Mouse (Mus musculus): ENCODE results near the gene Hexa. TPM values are rescaled to one million over a fixed set of nuclear protein-coding genes. Genes with fewer than 3 reads are reported as not detected.

Hexa gene
- polyA plus RNA-seq (2015; fragmentation: Nextera tagmentation; extraction: Ambion mirVana) = 108 and 120 TPM in 2 replicates

DNA sequence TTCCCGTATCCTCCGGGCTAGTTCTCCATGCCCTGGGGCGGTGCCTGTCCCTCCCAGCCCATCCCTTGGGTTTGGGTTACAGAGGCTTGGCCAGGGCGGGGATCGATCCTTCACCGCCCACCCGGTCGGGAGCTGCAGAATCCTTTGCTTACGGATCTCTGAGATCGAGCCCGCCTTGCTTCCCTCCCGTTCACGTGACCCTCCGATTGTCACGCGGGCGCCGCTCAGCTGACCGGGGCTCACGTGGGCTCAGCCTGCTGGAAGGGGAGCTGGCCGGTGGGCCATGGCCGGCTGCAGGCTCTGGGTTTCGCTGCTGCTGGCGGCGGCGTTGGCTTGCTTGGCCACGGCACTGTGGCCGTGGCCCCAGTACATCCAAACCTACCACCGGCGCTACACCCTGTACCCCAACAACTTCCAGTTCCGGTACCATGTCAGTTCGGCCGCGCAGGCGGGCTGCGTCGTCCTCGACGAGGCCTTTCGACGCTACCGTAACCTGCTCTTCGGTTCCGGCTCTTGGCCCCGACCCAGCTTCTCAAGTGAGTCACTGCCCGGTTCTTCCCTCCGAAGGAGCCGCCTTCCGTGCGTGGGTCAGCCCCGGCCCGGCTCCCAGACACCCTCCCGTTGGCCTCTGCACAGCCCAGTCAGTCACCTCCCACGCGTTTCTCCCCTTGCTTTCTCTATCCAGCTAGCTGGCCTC lies at the start of gene Hexa, which contains the start of gene Tmem202:
TSS of gene Hexa (plus strand) at position 100 of the 697 bp plus-strand sequence.
TSS of gene Tmem202 (minus strand) at position 407 of the 697 bp plus-strand sequence.
- peak within 1 kb of the TSS; percentile 56 for H3K4me3 ChIP-seq (replicated peaks)
- H3K4me2 ChIP-seq (replicated peaks) = peak within 1 kb of the TSS; percentile 86
- no peaks in the 10 kb centered on the region for H3K27me3 ChIP-seq (replicated peaks)
- H3K9ac ChIP-seq = peak within 1 kb of the TSS; percentile 50
- peak; percentile 88 for ATAC-seq
- 2% methylated on average over 55 of the region's 55 CpGs for WGBS
- H3K36me3 ChIP-seq = no peaks in the 10 kb centered on the region
- H3K4me1 ChIP-seq (replicated peaks) = peaks cover 10% of the 10 kb centered on the region
- no peaks in the 10 kb centered on the region for H3K9me3 ChIP-seq
- peak within 1 kb of the TSS; percentile 4; the same call in 1 of the 2 replicates for H3K27ac ChIP-seq

DNA sequence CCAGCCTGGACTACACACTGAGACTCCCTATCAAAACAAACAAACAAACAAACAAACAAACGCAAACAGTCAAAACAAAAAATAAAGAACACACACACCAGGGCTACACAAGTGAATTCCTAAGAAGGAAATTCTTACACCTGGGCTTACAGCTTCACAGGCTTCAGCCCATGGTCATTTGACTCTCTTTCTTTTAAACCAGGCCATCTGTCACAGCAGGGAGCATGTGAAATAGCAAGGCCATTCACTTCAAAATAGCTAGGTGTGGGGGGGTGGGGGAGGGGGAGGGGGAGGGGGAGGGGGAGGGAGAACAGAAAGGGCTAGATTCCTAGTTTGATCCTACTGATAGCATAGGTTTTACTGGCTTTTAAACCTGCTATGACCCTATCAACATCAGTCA lies 31.2 kb upstream of the Hexa start:
- Histone ChIP-seq H3K27me3 (replicated peaks) (no peaks in the 10 kb centered on the region), H3K27ac (no peak overlapping the region), H3K36me3 (no peaks in the 10 kb centered on the region), H3K4me2 (replicated peaks) (no peak overlapping the region), H3K9ac (no peak overlapping the region), H3K4me3 (replicated peaks) (no peak overlapping the region), H3K9me3 (no peaks in the 10 kb centered on the region), H3K4me1 (replicated peaks) (no peaks in the 10 kb centered on the region)
- ATAC-seq = no peak
- WGBS = 49% methylated on average over 1 of the region's 1 CpGs

- no peak overlapping the region for H3K4me2 ChIP-seq (replicated peaks)
Measured at GRCm38 (mm10) chr9:59512381-59512780, 27.0 kb upstream of the Hexa start.

DNA sequence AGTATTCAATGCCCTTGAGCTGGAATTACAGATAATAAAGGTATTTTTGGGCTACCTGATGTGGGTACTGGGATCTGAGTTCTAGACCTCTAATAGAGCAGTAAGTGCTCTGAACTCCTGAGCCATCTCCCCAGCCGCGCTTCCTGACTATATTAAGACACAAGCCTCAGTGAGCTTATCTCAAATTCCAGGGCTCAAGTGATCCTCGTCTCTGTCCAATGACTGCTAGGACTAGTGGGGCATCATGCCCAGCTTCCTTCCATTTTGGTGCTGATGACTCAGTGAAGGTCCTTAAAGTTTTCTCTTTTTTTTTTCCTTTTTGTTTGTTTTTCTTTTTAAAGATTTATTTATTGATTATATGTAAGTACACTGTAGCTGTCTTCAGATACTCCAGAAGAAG lies 24.3 kb upstream of the Hexa start:
- H3K27ac ChIP-seq = no peak overlapping the region
- no peaks in the 10 kb centered on the region for H3K9me3 ChIP-seq
- no peaks in the 10 kb centered on the region for H3K4me1 ChIP-seq (replicated peaks)
- ATAC-seq = no peak
- WGBS = 61% methylated on average over 3 of the region's 3 CpGs
- no peak overlapping the region for H3K4me2 ChIP-seq (replicated peaks)
- no peak overlapping the region for H3K4me3 ChIP-seq (replicated peaks)
- H3K36me3 ChIP-seq = no peaks in the 10 kb centered on the region
- H3K9ac ChIP-seq = no peak overlapping the region
- H3K27me3 ChIP-seq (replicated peaks) = no peaks in the 10 kb centered on the region

More at GRCm38 (mm10) chr9:59512381-59512780, 27.0 kb upstream of the Hexa start:
- Histone ChIP-seq H3K9me3 (no peaks in the 10 kb centered on the region), H3K27me3 (replicated peaks) (no peaks in the 10 kb centered on the region), H3K36me3 (no peaks in the 10 kb centered on the region), H3K4me1 (replicated peaks) (no peaks in the 10 kb centered on the region), H3K27ac (no peak overlapping the region), H3K4me3 (replicated peaks) (no peak overlapping the region), H3K9ac (no peak overlapping the region)
- WGBS = 37% methylated on average over 4 of the region's 4 CpGs
- no peak for ATAC-seq

- no peak for ATAC-seq
- no peak overlapping the region for H3K4me2 ChIP-seq (replicated peaks)
- no peaks in the 10 kb centered on the region for H3K4me1 ChIP-seq (replicated peaks)
- H3K4me3 ChIP-seq (replicated peaks) = no peak overlapping the region
- H3K27me3 ChIP-seq (replicated peaks) = no peaks in the 10 kb centered on the region
- 49% methylated on average over 7 of the region's 7 CpGs for WGBS
- H3K9me3 ChIP-seq = no peaks in the 10 kb centered on the region
- no peak overlapping the region for H3K27ac ChIP-seq
- H3K9ac ChIP-seq = no peak overlapping the region
- no peaks in the 10 kb centered on the region for H3K36me3 ChIP-seq
Measured at GRCm38 (mm10) chr9:59517127-59517526, 22.2 kb upstream of the Hexa start.

- no peaks in the 10 kb centered on the region for H3K36me3 ChIP-seq
- no peaks in the 10 kb centered on the region for H3K27me3 ChIP-seq (replicated peaks)
- no peak overlapping the region for H3K9ac ChIP-seq
- no peak overlapping the region for H3K4me3 ChIP-seq (replicated peaks)
- ATAC-seq = no peak
- no peak overlapping the region for H3K27ac ChIP-seq
- WGBS = 64% methylated on average over 5 of the region's 5 CpGs
- H3K9me3 ChIP-seq = no peaks in the 10 kb centered on the region
- H3K4me2 ChIP-seq (replicated peaks) = no peak overlapping the region
- no peaks in the 10 kb centered on the region for H3K4me1 ChIP-seq (replicated peaks)
Measured at GRCm38 (mm10) chr9:59518976-59519375, 20.4 kb upstream of the Hexa start.

DNA sequence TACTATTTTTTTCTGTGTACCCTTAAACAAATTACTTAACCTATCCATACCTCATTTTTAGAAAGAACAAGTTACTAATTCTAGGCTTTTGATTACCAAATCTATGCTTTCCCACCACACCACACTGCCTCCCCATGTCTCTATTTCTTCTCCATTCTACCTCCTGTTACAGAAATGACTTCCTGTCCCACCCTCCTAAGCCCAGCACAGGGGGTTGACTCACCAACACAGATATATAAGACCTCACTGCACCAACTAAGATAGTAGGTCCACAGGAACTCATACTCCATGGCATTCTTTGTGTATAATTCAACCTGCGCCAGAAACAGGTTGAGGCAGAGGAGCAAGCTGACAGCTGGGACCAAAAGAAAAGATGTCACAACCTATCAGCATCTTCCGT lies 19.9 kb upstream of the Hexa start:
- H3K4me1 ChIP-seq (replicated peaks) = no peaks in the 10 kb centered on the region
- 80% methylated on average over 2 of the region's 2 CpGs for WGBS

DNA sequence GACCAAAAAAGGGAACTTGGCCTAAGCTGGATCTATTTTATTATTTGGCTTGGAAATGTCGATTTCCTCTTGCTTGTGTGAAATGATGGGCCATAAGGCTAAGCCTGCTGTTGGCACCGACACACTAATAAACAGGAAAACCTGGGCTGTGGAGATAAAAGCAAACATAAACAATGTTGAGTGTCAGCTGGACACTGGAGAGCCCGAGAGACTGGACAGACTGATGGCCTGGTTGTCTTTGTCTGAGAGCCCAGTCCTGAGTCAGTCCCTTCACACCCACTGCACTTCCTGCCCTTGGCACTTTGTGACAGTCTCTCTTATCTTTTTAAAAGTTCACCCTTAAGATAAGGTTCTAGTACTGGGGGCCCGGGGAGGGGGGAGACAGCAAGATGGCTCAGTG lies 16.4 kb upstream of the Hexa start:
- H3K4me3 ChIP-seq (replicated peaks) = no peak overlapping the region
- no peak overlapping the region for H3K4me2 ChIP-seq (replicated peaks)
- WGBS = 49% methylated on average over 4 of the region's 4 CpGs
- no peaks in the 10 kb centered on the region for H3K4me1 ChIP-seq (replicated peaks)
- H3K9me3 ChIP-seq = no peaks in the 10 kb centered on the region
- H3K36me3 ChIP-seq = no peaks in the 10 kb centered on the region
- no peak for ATAC-seq
- no peaks in the 10 kb centered on the region for H3K27me3 ChIP-seq (replicated peaks)
- H3K27ac ChIP-seq = no peak overlapping the region
- H3K9ac ChIP-seq = no peak overlapping the region

More for the DNA sequence above, 19.9 kb upstream of the Hexa start:
- no peaks in the 10 kb centered on the region for H3K36me3 ChIP-seq
- H3K4me2 ChIP-seq (replicated peaks) = no peak overlapping the region
- H3K9ac ChIP-seq = no peak overlapping the region
- H3K27ac ChIP-seq = no peak overlapping the region
- H3K9me3 ChIP-seq = no peaks in the 10 kb centered on the region
- H3K27me3 ChIP-seq (replicated peaks) = no peaks in the 10 kb centered on the region
- no peak overlapping the region for H3K4me3 ChIP-seq (replicated peaks)
- ATAC-seq = no peak

GRCm38 (mm10) chr9:59526727-59527126 lies 12.6 kb upstream of the Hexa start:
- WGBS = 72% methylated on average over 6 of the region's 6 CpGs
- Histone ChIP-seq H3K27ac (no peak overlapping the region), H3K4me1 (replicated peaks) (no peaks in the 10 kb centered on the region), H3K27me3 (replicated peaks) (no peaks in the 10 kb centered on the region), H3K4me2 (replicated peaks) (no peak overlapping the region), H3K9ac (no peak overlapping the region), H3K9me3 (no peaks in the 10 kb centered on the region), H3K4me3 (replicated peaks) (no peak overlapping the region), H3K36me3 (no peaks in the 10 kb centered on the region)
- no peak for ATAC-seq

DNA sequence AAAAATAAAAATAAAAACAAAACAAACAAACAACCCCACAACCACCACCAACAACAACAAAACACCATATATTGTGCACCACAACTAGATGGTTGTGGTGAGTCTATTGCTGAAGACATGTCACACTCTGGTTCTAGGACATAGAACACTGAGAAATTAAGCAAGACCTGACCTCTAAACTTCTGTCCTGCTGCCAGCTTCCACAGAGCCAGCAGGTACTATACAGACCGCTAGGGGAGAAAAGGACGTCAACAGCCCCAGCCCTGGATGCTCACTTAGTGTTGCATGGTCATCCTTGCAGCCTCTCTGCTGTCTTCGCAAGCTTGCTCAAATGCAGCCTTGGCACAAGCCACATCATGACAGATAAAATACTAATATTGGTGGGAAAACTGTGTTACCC lies 11.8 kb upstream of the Hexa start:
- H3K4me1 ChIP-seq (replicated peaks) = no peaks in the 10 kb centered on the region
- H3K27me3 ChIP-seq (replicated peaks) = no peaks in the 10 kb centered on the region
- WGBS = 88% methylated on average over 3 of the region's 3 CpGs
- ATAC-seq = no peak
- no peak overlapping the region for H3K4me2 ChIP-seq (replicated peaks)
- H3K4me3 ChIP-seq (replicated peaks) = no peak overlapping the region
- no peaks in the 10 kb centered on the region for H3K9me3 ChIP-seq
- H3K9ac ChIP-seq = no peak overlapping the region
- H3K36me3 ChIP-seq = no peaks in the 10 kb centered on the region
- H3K27ac ChIP-seq = no peak overlapping the region

- no peak overlapping the region for H3K9ac ChIP-seq
- WGBS = 85% methylated on average over 2 of the region's 2 CpGs
- H3K4me1 ChIP-seq (replicated peaks) = no peaks in the 10 kb centered on the region
- no peak for ATAC-seq
- no peaks in the 10 kb centered on the region for H3K27me3 ChIP-seq (replicated peaks)
- no peaks in the 10 kb centered on the region for H3K36me3 ChIP-seq
- H3K4me2 ChIP-seq (replicated peaks) = no peak overlapping the region
- H3K9me3 ChIP-seq = no peaks in the 10 kb centered on the region
- no peak overlapping the region for H3K4me3 ChIP-seq (replicated peaks)
- H3K27ac ChIP-seq = no peak overlapping the region
Measured at GRCm38 (mm10) chr9:59528274-59528673, 11.1 kb upstream of the Hexa start.

DNA sequence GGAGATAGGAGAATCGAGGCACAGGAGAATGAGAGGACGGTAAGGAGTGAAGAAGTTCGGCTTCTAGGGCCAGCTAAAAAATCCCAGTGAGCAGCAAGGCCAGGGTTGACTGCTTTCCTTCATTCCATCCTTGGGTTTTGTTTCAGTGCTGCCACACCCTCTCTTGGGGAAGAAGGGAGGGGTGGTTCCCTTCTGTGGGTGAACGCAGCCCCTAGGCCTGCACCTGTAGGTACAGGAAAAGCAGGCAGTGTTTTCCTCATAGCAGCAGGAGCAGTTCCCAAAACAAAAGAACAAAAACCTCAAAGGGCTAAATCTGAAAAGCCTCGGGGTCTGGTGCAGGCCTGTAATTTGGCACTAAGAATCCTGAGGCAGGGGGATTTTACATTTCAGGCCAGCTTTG lies 7.7 kb upstream of the Hexa start:
- 53% methylated on average over 5 of the region's 5 CpGs for WGBS
- Histone ChIP-seq H3K4me1 (replicated peaks) (no peaks in the 10 kb centered on the region), H3K36me3 (no peaks in the 10 kb centered on the region), H3K27ac (no peak overlapping the region), H3K4me3 (replicated peaks) (no peak overlapping the region), H3K4me2 (replicated peaks) (no peak overlapping the region), H3K9ac (no peak overlapping the region), H3K27me3 (replicated peaks) (no peaks in the 10 kb centered on the region), H3K9me3 (no peaks in the 10 kb centered on the region)
- ATAC-seq = no peak

DNA sequence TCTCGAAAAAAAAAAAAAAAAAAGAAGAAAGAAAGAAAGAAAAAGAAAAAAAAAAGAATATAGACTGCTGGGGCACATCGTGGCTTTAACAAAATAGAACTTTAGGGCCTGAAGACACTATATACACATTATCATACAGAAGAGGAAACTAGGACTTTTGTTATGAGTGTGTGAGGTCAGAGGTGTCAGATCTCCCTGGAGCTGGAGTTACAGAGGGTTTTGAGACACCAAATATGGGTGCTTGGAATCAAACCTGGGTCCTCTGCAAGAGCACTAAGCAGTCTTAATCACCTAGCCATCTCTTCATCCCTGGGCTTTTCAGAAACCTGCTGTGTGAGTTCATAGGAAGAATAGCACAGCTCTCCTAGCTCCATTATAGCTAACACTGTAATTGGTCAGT lies 5.9 kb upstream of the Hexa start:
- Histone ChIP-seq H3K4me2 (replicated peaks) (no peak overlapping the region), H3K4me3 (replicated peaks) (no peak overlapping the region), H3K36me3 (no peaks in the 10 kb centered on the region), H3K27me3 (replicated peaks) (no peaks in the 10 kb centered on the region), H3K9ac (no peak overlapping the region), H3K27ac (no peak overlapping the region), H3K4me1 (replicated peaks) (no peaks in the 10 kb centered on the region), H3K9me3 (no peaks in the 10 kb centered on the region)
- WGBS = 69% methylated on average over 2 of the region's 2 CpGs
- no peak for ATAC-seq

Data from intestine, embryonic 15.5 days (tissue).